Mouse (Mus musculus): ENCODE measurements around the gene Map7d3.

Gene Map7d3

GRCm38 (mm10) chrX:56821765-56822603 is at the start of gene Map7d3:
TSS of gene Map7d3 (minus strand) at chrX:56822326.
- peak in 1 of 2 experiments; percentile 18 for DNase-seq (ENCODE audit: low spot score in 2 of 2)

GRCm38 (mm10) chrX:56869863-56870262 is 47.7 kb upstream of the Map7d3 start, which contains the start of gene Adgrg4:
TSS of gene Adgrg4 (plus strand) at chrX:56870163.
- no peak for DNase-seq (ENCODE audit: low spot score in 2 of 2)

- no peak for DNase-seq (ENCODE audit: low spot score in 2 of 2)
Measured at GRCm38 (mm10) chrX:56841255-56841654, 19.1 kb upstream of the Map7d3 start.

GRCm38 (mm10) chrX:56839369-56839768 is 17.2 kb upstream of the Map7d3 start:
- DNase-seq (ENCODE audit: low spot score in 2 of 2), result peak in 1 of 2 experiments; percentile 13

GRCm38 (mm10) chrX:56835842-56836241 is 13.7 kb upstream of the Map7d3 start:
- DNase-seq (ENCODE audit: low spot score in 2 of 2), result no peak

GRCm38 (mm10) chrX:56827492-56827891 is 5.4 kb upstream of the Map7d3 start:
- no peak for DNase-seq (ENCODE audit: low spot score in 2 of 2)

GRCm38 (mm10) chrX:56791268-56791667 is 30.9 kb downstream of the Map7d3 start:
- peak in 1 of 2 experiments; percentile 52 for DNase-seq (ENCODE audit: low spot score in 2 of 2)

- no peak for DNase-seq (ENCODE audit: low spot score in 2 of 2)
Measured at GRCm38 (mm10) chrX:56790591-56790990, 31.5 kb downstream of the Map7d3 start.

- DNase-seq (ENCODE audit: low spot score in 2 of 2), result no peak
Measured at GRCm38 (mm10) chrX:56787486-56787885, 34.6 kb downstream of the Map7d3 start.

GRCm38 (mm10) chrX:56786281-56787061 is 35.7 kb downstream of the Map7d3 start:
- no peak for DNase-seq (ENCODE audit: low spot score in 2 of 2)

GRCm38 (mm10) chrX:56773329-56773728 is 48.8 kb downstream of the Map7d3 start:
- no peak for DNase-seq (ENCODE audit: low spot score in 2 of 2)

- DNase-seq (ENCODE audit: low spot score in 2 of 2), result no peak
Measured at GRCm38 (mm10) chrX:56771751-56772150, 50.4 kb downstream of the Map7d3 start.

GRCm38 (mm10) chrX:56769838-56770237 is 52.3 kb downstream of the Map7d3 start:
- no peak for DNase-seq (ENCODE audit: low spot score in 2 of 2)

GRCm38 (mm10) chrX:56760257-56760760 is 61.8 kb downstream of the Map7d3 start:
- DNase-seq (ENCODE audit: low spot score in 2 of 2), result no peak

GRCm38 (mm10) chrX:56756352-56756751 is 65.8 kb downstream of the Map7d3 start:
- DNase-seq (ENCODE audit: low spot score in 2 of 2), result no peak

GRCm38 (mm10) chrX:56755646-56756045 is 66.5 kb downstream of the Map7d3 start:
- DNase-seq (ENCODE audit: low spot score in 2 of 2), result peak in 1 of 2 experiments; percentile 30

- no peak for DNase-seq (ENCODE audit: low spot score in 2 of 2)
Measured at GRCm38 (mm10) chrX:56753317-56754289, 68.5 kb downstream of the Map7d3 start.

- DNase-seq (ENCODE audit: low spot score in 2 of 2), result no peak
Measured at GRCm38 (mm10) chrX:56752144-56752543, 70.0 kb downstream of the Map7d3 start.

- no peak for DNase-seq (ENCODE audit: low spot score in 2 of 2)
Measured at GRCm38 (mm10) chrX:56751536-56751935, 70.6 kb downstream of the Map7d3 start.

Measured in spleen, postnatal 10 days (tissue).